Mouse (Mus musculus) erythroblast, embryonic 14.5 days (primary cell): Measurements from ENCODE around the gene Gm48551. TPM values are rescaled to one million over a fixed set of nuclear protein-coding genes. Genes with fewer than 3 reads are reported as not detected.

Experiments
- H3K27me3 ChIP-seq: 2 replicates; pipeline ENCODE4 v1.6.1; 2012; ENCODE audit warnings: inconsistent platforms; ENCODE audit not compliant: control insufficient read depth
- H3K36me3 ChIP-seq: 2 replicates; pipeline ENCODE4 v1.6.1; 2012; ENCODE audit warnings: mild to moderate bottlenecking, inconsistent platforms; ENCODE audit not compliant: control insufficient read depth
- H3K4me1 ChIP-seq: 2 replicates; pipeline ENCODE4 v1.6.1; 2012; ENCODE audit warnings: inconsistent platforms; ENCODE audit not compliant: control insufficient read depth
- H3K4me3 ChIP-seq: replicated peaks from 2 replicates; pipeline ENCODE3; 2012; ENCODE audit warnings: moderate library complexity, mild to moderate bottlenecking, inconsistent platforms
- H3K9me3 ChIP-seq: 2 replicates; pipeline ENCODE4 v1.6.1; 2012; ENCODE audit warnings: low read length, inconsistent platforms, mixed read lengths; ENCODE audit not compliant: control insufficient read depth
- GATA1 ChIP-seq: IDR thresholded peaks from 2 replicates; pipeline ENCODE4 v1.6.1; 2012; ENCODE audit warnings: low read length, inconsistent platforms, mixed read lengths
- TAL1 ChIP-seq: IDR thresholded peaks from 3 replicates; pipeline ENCODE4 v1.6.1; 2012; ENCODE audit warnings: low read length, inconsistent platforms, mixed read lengths
- polyA plus RNA-seq: library from polyadenylated mRNA; stranded (reverse); fragments of >175 nt; gene quantifications from 2 replicates; pipeline ENCODE4 v1.2.3, GENCODE M21; 2012

Gene Gm48551
- polyA plus RNA-seq, 1 experiment = 0.20 TPM

GRCm38 (mm10) chr10:81411471-81412400 is 27.5 kb downstream of the Gm48551 start:
- H3K9me3 ChIP-seq = no peaks in the 10 kb centered on the region; the same call in 1 of the 2 replicates
- no peak for TF ChIP-seq GATA1
- TF ChIP-seq TAL1 = no peak
- H3K36me3 ChIP-seq = no peaks in the 10 kb centered on the region; the same call in 1 of the 2 replicates
- H3K27me3 ChIP-seq = peaks cover 30% of the 10 kb centered on the region
- H3K4me1 ChIP-seq = peaks cover 42% of the 10 kb centered on the region
- H3K4me3 ChIP-seq = no peak overlapping the region

GRCm38 (mm10) chr10:81412586-81413309 is 28.5 kb downstream of the Gm48551 start:
- Histone ChIP-seq H3K9me3 (no peaks in the 10 kb centered on the region; the same call in 1 of the 2 replicates), H3K36me3 (no peaks in the 10 kb centered on the region; the same call in 1 of the 2 replicates), H3K27me3 (peaks cover 29% of the 10 kb centered on the region), H3K4me3 (no peak overlapping the region), H3K4me1 (peaks cover 39% of the 10 kb centered on the region)
- no peak for TF ChIP-seq TAL1
- TF ChIP-seq GATA1 = no peak

- H3K4me3 ChIP-seq = no peak overlapping the region
- H3K9me3 ChIP-seq = no peaks in the 10 kb centered on the region
- H3K4me1 ChIP-seq = peaks cover 37% of the 10 kb centered on the region
- H3K27me3 ChIP-seq = peaks cover 22% of the 10 kb centered on the region
- no peaks in the 10 kb centered on the region for H3K36me3 ChIP-seq
- TF ChIP-seq TAL1 = no peak
- TF ChIP-seq GATA1 = no peak
These were observed 29.3 kb downstream of the Gm48551 start for GRCm38 (mm10) chr10:81413310-81414261.

GRCm38 (mm10) chr10:81414682-81415081 is 30.4 kb downstream of the Gm48551 start:
- no peak for TF ChIP-seq GATA1
- TF ChIP-seq TAL1 = no peak
- no peaks in the 10 kb centered on the region; the same call in 1 of the 2 replicates for H3K36me3 ChIP-seq
- H3K27me3 ChIP-seq = peaks cover 20% of the 10 kb centered on the region

GRCm38 (mm10) chr10:81415146-81415545 is 30.9 kb downstream of the Gm48551 start:
- no peaks in the 10 kb centered on the region; the same call in 1 of the 2 replicates for H3K36me3 ChIP-seq
- H3K4me1 ChIP-seq = peaks cover 30% of the 10 kb centered on the region
- H3K4me3 ChIP-seq = no peak overlapping the region

More at GRCm38 (mm10) chr10:81414682-81415081, 30.4 kb downstream of the Gm48551 start:
- H3K9me3 ChIP-seq = no peaks in the 10 kb centered on the region
- no peak overlapping the region for H3K4me3 ChIP-seq
- peaks cover 32% of the 10 kb centered on the region for H3K4me1 ChIP-seq

GRCm38 (mm10) chr10:81415549-81416310 is 31.5 kb downstream of the Gm48551 start:
- Histone ChIP-seq H3K27me3 (peaks cover 20% of the 10 kb centered on the region), H3K4me3 (no peak overlapping the region), H3K4me1 (peaks cover 24% of the 10 kb centered on the region), H3K9me3 (no peaks in the 10 kb centered on the region), H3K36me3 (no peaks in the 10 kb centered on the region; the same call in 1 of the 2 replicates)
- no peak for TF ChIP-seq TAL1
- TF ChIP-seq GATA1 = no peak

More at GRCm38 (mm10) chr10:81415146-81415545, 30.9 kb downstream of the Gm48551 start:
- Histone ChIP-seq H3K27me3 (peaks cover 20% of the 10 kb centered on the region), H3K9me3 (no peaks in the 10 kb centered on the region)
- no peak for TF ChIP-seq GATA1
- TF ChIP-seq TAL1 = no peak

- no peak overlapping the region for H3K4me3 ChIP-seq
- no peaks in the 10 kb centered on the region for H3K9me3 ChIP-seq
- H3K27me3 ChIP-seq = peaks cover 20% of the 10 kb centered on the region
- H3K36me3 ChIP-seq = no peaks in the 10 kb centered on the region; the same call in 1 of the 2 replicates
- H3K4me1 ChIP-seq = peaks cover 18% of the 10 kb centered on the region
- TF ChIP-seq GATA1 = no peak
- no peak for TF ChIP-seq TAL1
These were observed 32.4 kb downstream of the Gm48551 start for GRCm38 (mm10) chr10:81416581-81417226.
